Mouse (Mus musculus): ENCODE data around the gene Olfr800. TPM values are rescaled to one million over a fixed set of nuclear protein-coding genes. Genes with fewer than 3 reads are reported as not detected.

The Olfr800 gene
- not detected in 2 replicates for polyA plus RNA-seq (2016; fragmentation: Nextera tagmentation; extraction: Ambion mirVana)

DNA sequence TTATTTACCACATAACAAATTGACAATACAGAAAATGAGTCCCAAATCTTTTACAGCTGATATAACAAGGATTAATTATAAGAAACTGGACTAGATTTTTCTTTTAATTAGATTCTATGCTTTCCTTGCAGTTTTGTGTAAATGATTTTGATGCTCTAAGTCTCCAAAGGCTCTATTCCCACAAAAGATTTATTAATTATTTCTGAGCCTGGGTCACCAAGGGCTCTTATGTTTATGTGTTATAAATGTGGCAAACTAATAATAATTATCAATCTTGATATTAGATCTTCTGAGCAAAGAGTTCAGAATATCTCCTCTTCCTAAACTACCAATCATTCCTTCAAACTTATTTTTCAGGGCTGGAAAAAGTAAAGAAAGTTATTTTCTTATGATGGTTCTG is at the start of gene Olfr800:
Gene Olfr800 (plus strand): TSS at position 301 of the 400 bp plus-strand sequence.
- ATAC-seq = no peak
- Histone ChIP-seq H3K4me3 (no peak within 1 kb of the TSS), H3K36me3 (no peaks in the 10 kb centered on the region), H3K27me3 (replicated peaks) (no peaks in the 10 kb centered on the region), H3K9ac (no peak within 1 kb of the TSS), H3K27ac (no peak within 1 kb of the TSS), H3K4me1 (no peaks in the 10 kb centered on the region), H3K4me2 (no peak within 1 kb of the TSS), H3K9me3 (replicated peaks) (0 out of 2 replicates have a peak, but pooled peaks cover 4% of the 10 kb centered on the region)

DNA sequence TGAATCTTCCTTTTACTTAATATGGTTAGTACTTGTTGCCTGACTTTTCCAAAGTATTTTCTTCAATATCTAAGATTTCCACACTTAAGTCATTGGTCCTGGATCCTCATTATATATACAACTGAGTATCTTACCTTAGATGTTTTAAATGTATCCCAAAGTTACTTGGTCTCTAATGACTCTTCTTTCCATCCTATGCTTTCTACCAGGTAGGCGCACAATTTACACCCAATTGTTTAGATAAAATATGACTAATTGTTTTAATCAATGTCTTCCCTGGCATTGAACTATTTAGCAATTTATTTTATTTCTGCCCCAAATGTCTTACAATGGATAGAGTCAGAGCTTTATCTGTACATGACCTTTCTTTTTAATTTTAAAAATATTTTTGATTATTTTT is 45.0 kb upstream of the Olfr800 start, which contains the start of gene Olfr796:
Gene Olfr796 (minus strand): TSS at position 101 of the 400 bp plus-strand sequence.
- WGBS (ENCODE audit: insufficient replicate concordance) = 82% methylated on average over 1 of the region's 1 CpGs
- H3K9ac ChIP-seq = no peak within 1 kb of the TSS

DNA sequence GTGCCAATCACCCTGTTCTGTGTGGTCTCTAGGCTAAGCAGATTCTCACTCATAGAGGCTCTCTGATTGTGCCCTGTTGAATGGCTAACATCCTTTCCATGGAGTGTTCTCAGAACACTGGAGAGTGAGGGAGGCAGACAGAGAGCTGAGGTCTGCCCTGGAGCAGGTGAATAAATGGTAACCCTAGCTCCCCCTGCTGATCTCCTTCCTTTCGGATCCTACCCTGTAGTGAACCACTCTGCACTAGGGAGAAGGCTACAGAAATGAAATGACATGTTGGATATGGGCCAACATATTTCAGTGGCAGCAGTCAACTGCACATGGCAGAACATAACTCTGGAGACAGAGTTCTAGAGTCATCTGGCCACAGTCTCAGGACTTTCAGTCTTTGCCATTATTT is 35.8 kb upstream of the Olfr800 start:
- Histone ChIP-seq H3K4me1 (no peaks in the 10 kb centered on the region), H3K9ac (no peak overlapping the region), H3K4me2 (no peak overlapping the region), H3K27me3 (replicated peaks) (no peaks in the 10 kb centered on the region), H3K27ac (no peak overlapping the region), H3K36me3 (no peaks in the 10 kb centered on the region), H3K9me3 (replicated peaks) (no peaks in the 10 kb centered on the region), H3K4me3 (no peak overlapping the region)
- 16% methylated on average over 1 of the region's 1 CpGs for WGBS (ENCODE audit: insufficient replicate concordance)
- no peak for ATAC-seq

More for the DNA sequence above, 45.0 kb upstream of the Olfr800 start, which contains the start of gene Olfr796:
- Histone ChIP-seq H3K36me3 (no peaks in the 10 kb centered on the region), H3K27me3 (replicated peaks) (no peaks in the 10 kb centered on the region), H3K4me3 (no peak within 1 kb of the TSS), H3K4me2 (no peak within 1 kb of the TSS), H3K4me1 (no peaks in the 10 kb centered on the region), H3K9me3 (replicated peaks) (0 out of 2 replicates have a peak, but pooled peaks cover 5% of the 10 kb centered on the region), H3K27ac (no peak within 1 kb of the TSS)
- ATAC-seq = no peak

DNA sequence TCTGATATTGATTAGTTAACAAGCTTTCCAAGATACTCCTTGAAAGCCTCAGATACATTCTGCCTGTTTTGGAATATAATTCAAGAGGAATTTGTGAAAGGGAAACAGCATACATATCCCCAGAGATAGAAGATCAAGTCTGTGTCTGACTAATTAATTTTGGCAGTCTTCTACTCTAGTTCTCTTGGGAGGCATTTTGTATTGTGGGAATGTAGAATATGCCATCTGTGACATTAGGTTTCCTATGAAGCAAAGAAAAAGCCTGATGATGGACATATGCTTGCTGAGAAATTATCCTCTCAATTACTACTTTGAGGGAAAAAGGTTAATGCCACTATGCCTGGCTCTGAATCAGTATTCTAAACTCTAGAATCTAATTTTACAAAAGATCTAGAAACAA is 34.2 kb upstream of the Olfr800 start:
- Histone ChIP-seq H3K4me1 (no peaks in the 10 kb centered on the region), H3K4me2 (no peak overlapping the region), H3K27ac (no peak overlapping the region), H3K4me3 (no peak overlapping the region), H3K9me3 (replicated peaks) (no peaks in the 10 kb centered on the region), H3K9ac (no peak overlapping the region), H3K36me3 (no peaks in the 10 kb centered on the region), H3K27me3 (replicated peaks) (no peaks in the 10 kb centered on the region)
- ATAC-seq = no peak

DNA sequence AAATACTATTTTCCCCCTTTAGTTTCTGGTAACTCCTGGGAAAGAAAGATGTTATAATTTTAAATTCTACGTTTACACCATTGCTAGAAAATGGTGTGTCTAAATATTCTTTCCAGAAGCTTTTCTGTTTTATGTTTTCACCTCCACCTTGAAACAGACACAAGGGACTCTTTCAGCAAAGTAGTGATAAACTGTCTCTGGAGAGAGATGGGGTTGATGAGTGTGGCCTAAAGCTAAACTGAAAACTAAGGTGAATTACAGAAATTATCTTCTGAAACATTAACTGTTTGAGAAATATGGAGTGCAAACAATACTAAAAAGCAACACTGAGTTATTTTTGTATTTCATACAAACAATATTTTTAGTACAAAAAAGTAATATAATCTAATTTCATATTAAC is 29.7 kb upstream of the Olfr800 start, which contains the start of gene Olfr798:
Gene Olfr798 (minus strand): TSS at position 101 of the 400 bp plus-strand sequence.
- no peaks in the 10 kb centered on the region for H3K27me3 ChIP-seq (replicated peaks)
- H3K9me3 ChIP-seq (replicated peaks) = 0 out of 2 replicates have a peak, but pooled peaks cover 2% of the 10 kb centered on the region
- H3K27ac ChIP-seq = no peak within 1 kb of the TSS
- 59% methylated on average over 1 of the region's 1 CpGs for WGBS (ENCODE audit: insufficient replicate concordance)
- H3K4me3 ChIP-seq = no peak within 1 kb of the TSS
- H3K4me1 ChIP-seq = no peaks in the 10 kb centered on the region
- no peak within 1 kb of the TSS for H3K9ac ChIP-seq
- no peaks in the 10 kb centered on the region for H3K36me3 ChIP-seq
- no peak for ATAC-seq
- H3K4me2 ChIP-seq = no peak within 1 kb of the TSS

DNA sequence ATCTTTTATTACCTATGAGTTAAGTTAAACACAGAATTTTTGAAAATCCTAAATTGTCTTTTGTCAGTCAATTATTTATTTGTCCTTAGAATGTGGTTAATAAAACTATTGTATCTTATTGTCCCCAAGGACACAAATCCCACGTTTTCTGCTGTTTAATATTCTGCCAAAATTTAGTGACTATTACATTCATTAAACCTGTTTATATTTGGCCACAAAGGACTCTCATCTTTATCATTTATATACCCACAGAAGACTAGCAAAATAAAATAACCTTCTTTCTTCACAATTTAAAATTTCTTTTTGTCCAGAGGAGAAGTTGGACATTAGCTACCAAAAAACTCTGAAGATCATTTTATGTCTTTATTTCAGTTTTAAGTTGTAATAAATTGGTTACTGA is 20.3 kb upstream of the Olfr800 start, which contains the start of gene Olfr799:
Gene Olfr799 (plus strand): TSS at position 301 of the 400 bp plus-strand sequence.
- Histone ChIP-seq H3K4me3 (no peak within 1 kb of the TSS), H3K4me1 (no peaks in the 10 kb centered on the region), H3K4me2 (no peak within 1 kb of the TSS), H3K27ac (no peak within 1 kb of the TSS), H3K9ac (no peak within 1 kb of the TSS), H3K9me3 (replicated peaks) (no peaks in the 10 kb centered on the region), H3K36me3 (no peaks in the 10 kb centered on the region), H3K27me3 (replicated peaks) (no peaks in the 10 kb centered on the region)
- ATAC-seq = no peak
- 8% methylated on average over 1 of the region's 1 CpGs for WGBS (ENCODE audit: insufficient replicate concordance)

DNA sequence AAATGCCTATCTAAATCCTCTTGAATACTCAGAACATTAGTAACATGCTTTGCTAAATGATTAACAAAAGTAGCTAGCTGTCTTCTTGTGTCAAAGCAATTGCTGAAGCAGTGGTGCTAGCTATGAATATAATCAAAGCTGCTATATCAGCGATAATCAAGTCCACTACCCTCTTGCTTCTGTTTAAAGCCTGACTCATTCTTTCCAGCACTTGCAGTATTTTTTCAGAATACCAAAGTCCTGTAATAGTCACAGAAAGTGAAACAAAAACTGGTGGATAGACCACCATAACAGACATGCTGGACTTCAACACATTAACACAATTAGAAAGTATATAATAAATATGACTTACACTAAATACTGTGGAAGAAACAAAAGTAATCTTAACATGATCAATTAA is 5.7 kb upstream of the Olfr800 start:
- Histone ChIP-seq H3K4me2 (no peak overlapping the region), H3K4me1 (no peaks in the 10 kb centered on the region), H3K9ac (no peak overlapping the region), H3K4me3 (no peak overlapping the region), H3K27me3 (replicated peaks) (no peaks in the 10 kb centered on the region), H3K27ac (no peak overlapping the region), H3K36me3 (no peaks in the 10 kb centered on the region), H3K9me3 (replicated peaks) (peaks cover 7% of the 10 kb centered on the region; the same call in 1 of the 2 replicates)
- WGBS (ENCODE audit: insufficient replicate concordance) = 74% methylated on average over 1 of the region's 1 CpGs
- no peak for ATAC-seq

DNA sequence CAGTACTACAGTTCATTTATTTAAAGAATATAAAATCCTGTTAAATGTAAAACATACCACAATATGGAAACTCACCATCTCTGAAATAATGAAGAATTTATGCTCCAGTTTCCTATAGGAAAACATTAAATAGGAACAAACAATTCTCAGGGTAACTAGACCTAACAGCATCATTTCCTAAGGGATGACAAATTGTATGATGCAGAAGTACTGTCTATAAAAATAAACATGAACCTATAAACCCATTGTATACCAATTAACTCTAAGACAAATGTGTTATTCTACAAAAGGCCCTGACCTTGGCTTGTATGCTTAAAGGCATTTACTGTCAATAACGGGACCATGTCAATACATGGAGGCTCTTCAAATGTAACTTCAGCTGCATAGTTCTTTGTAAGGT is 16.3 kb downstream of the Olfr800 start, which contains the start of gene Olfr801:
Gene Olfr801 (minus strand): TSS at position 101 of the 400 bp plus-strand sequence.
- H3K36me3 ChIP-seq = no peaks in the 10 kb centered on the region
- 59% methylated on average over 1 of the region's 1 CpGs for WGBS (ENCODE audit: insufficient replicate concordance)
- ATAC-seq = no peak
- no peaks in the 10 kb centered on the region for H3K4me1 ChIP-seq
- H3K27me3 ChIP-seq (replicated peaks) = no peaks in the 10 kb centered on the region
- H3K4me3 ChIP-seq = no peak within 1 kb of the TSS
- no peak within 1 kb of the TSS for H3K9ac ChIP-seq
- H3K27ac ChIP-seq = no peak within 1 kb of the TSS
- no peaks in the 10 kb centered on the region for H3K9me3 ChIP-seq (replicated peaks)
- H3K4me2 ChIP-seq = no peak within 1 kb of the TSS

DNA sequence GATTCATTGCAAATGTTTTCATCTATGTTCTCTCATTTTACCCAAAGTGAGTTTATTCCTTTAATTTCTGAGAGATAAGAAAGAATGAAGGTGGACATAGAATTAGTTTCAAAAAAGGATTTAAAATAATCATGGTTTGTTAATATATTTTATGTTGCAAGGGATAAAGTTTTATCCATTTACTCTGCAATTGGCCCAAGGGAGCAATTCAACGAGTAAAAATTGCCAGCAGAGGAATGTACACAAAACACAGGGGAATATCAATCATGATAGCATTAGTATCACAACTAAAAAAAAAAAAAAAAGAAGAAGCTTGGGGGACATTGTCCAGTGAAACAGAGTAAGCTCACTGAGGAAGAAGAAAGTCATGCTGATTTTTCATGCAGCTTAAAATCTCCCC is 30.6 kb downstream of the Olfr800 start, which contains the start of gene Olfr802:
Gene Olfr802 (minus strand): TSS at position 101 of the 400 bp plus-strand sequence.
- Histone ChIP-seq H3K4me3 (no peak within 1 kb of the TSS), H3K9ac (no peak within 1 kb of the TSS), H3K9me3 (replicated peaks) (no peaks in the 10 kb centered on the region), H3K27ac (no peak within 1 kb of the TSS), H3K4me2 (no peak within 1 kb of the TSS), H3K27me3 (replicated peaks) (no peaks in the 10 kb centered on the region), H3K4me1 (no peaks in the 10 kb centered on the region), H3K36me3 (no peaks in the 10 kb centered on the region)
- 55% methylated on average over 1 of the region's 1 CpGs for WGBS (ENCODE audit: insufficient replicate concordance)
- ATAC-seq = no peak

DNA sequence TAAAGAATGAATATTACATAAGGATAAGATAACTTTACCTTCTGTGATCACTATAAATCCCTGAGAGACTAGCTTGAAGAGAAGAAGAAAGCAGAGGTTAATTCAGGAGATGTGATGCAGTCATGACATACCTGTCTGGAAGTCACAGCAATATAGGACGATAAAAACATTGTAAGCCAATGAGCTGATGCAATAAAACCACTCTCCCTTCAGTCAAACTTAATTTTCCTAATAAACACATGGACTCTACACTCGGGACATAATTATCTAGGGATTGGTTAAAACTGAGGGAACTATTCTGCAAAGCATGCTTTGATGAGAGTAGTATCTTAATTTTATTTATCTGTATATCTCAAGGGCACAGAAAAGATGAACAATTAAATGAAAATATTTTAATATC is 36.7 kb downstream of the Olfr800 start, which contains the start of gene Olfr803:
Gene Olfr803 (minus strand): TSS at position 101 of the 400 bp plus-strand sequence.
- Histone ChIP-seq H3K4me3 (no peak within 1 kb of the TSS), H3K27ac (no peak within 1 kb of the TSS), H3K27me3 (replicated peaks) (no peaks in the 10 kb centered on the region), H3K36me3 (no peaks in the 10 kb centered on the region), H3K9ac (no peak within 1 kb of the TSS), H3K4me2 (no peak within 1 kb of the TSS), H3K9me3 (replicated peaks) (no peaks in the 10 kb centered on the region), H3K4me1 (no peaks in the 10 kb centered on the region)
- ATAC-seq = no peak
- WGBS (ENCODE audit: insufficient replicate concordance) = 57% methylated on average over 2 of the region's 2 CpGs

DNA sequence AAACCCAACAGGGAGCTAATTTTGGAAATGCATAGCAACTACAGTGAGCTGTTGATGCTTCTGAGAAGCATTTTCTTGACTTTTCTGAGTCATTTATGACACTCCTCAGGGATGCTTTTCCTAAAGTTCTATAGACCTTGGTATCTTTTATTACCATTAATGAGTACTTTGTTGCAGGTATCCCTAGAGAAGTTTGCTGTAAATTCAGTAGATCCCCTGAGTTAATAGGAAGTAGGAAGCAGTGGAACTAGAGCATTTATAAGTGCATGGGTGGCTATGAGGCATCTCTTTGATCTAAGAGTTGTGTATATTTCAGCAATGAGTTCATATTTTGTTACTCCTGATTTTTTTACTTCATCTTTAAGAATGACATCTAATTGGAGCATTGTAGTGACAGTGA is 45.4 kb downstream of the Olfr800 start, which contains the start of gene Olfr804:
Gene Olfr804 (plus strand): TSS at position 301 of the 400 bp plus-strand sequence.
- ATAC-seq = no peak
- H3K27me3 ChIP-seq (replicated peaks) = no peaks in the 10 kb centered on the region
- no peaks in the 10 kb centered on the region for H3K4me1 ChIP-seq
- H3K9me3 ChIP-seq (replicated peaks) = no peaks in the 10 kb centered on the region
- no peak within 1 kb of the TSS for H3K9ac ChIP-seq
- H3K4me2 ChIP-seq = no peak within 1 kb of the TSS
- no peaks in the 10 kb centered on the region for H3K36me3 ChIP-seq
- no peak within 1 kb of the TSS for H3K27ac ChIP-seq
- no peak within 1 kb of the TSS for H3K4me3 ChIP-seq
